Mouse (Mus musculus) brain, embryonic 14.5 days (tissue): Measurements from ENCODE around the gene Mbl2. TPM values are rescaled to one million over a fixed set of nuclear protein-coding genes. Genes with fewer than 3 reads are reported as not detected.
A peak's percentile ranks its signal among the peaks of the same experiment; 100 is the strongest.

Source experiments
- DNase-seq: peaks from one replicate; pipeline ENCODE4 v3.0.0-alpha.2; 2011; ENCODE audit warnings: low read depth
- CTCF ChIP-seq: fragments of 200-500 bp; IDR thresholded peaks from 2 replicates; pipeline ENCODE4 v1.5.1; 2012; ENCODE audit warnings: inconsistent platforms, mild to moderate bottlenecking, moderate library complexity, borderline replicate concordance; ENCODE audit not compliant: insufficient read depth, insufficient read length; ENCODE audit errors: extremely low read depth
- POLR2A ChIP-seq: fragments of 200-500 bp; IDR thresholded peaks from 2 replicates; pipeline ENCODE4 v1.6.1; 2012; ENCODE audit warnings: mild to moderate bottlenecking, inconsistent platforms, borderline replicate concordance; ENCODE audit not compliant: poor library complexity, insufficient read depth, insufficient read length, severe bottlenecking; ENCODE audit errors: extremely low read depth
- polyA plus RNA-seq: library from polyadenylated mRNA; depleted of rRNA; stranded (reverse); fragments of >200 nt; gene quantifications from 2 replicates; pipeline ENCODE4 v1.2.3, GENCODE M21; 2012; rRNA removed

The Mbl2 gene
- polyA plus RNA-seq, 1 experiment = not detected

DNA sequence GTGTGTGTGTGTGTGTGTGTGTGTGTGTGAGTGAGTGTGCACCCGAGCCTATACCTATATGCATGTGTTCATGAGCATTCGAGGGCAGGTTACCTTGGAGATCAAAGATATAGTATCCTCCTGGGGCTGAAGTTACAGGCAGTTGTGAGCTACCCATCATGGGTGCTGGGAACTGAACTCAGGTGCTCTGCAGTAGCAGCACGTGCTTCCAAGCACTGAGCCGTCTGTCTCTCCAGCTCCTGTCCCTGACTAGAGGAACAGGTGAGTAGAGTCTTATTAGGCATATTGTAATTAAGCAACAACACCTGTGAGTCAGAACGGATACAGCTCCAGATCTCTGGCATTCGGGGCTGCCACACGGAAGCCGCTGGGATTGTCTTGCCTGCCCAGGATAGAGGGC lies 1.7 kb downstream of the Mbl2 start:
- no peak for DNase-seq
- TF ChIP-seq POLR2A (no peak), CTCF (no peak)

GRCm38 (mm10) chr19:30247359-30247758 lies 14.6 kb downstream of the Mbl2 start:
- peak; percentile 35 for DNase-seq
- TF ChIP-seq CTCF (peak; percentile 48), POLR2A (no peak)

DNA sequence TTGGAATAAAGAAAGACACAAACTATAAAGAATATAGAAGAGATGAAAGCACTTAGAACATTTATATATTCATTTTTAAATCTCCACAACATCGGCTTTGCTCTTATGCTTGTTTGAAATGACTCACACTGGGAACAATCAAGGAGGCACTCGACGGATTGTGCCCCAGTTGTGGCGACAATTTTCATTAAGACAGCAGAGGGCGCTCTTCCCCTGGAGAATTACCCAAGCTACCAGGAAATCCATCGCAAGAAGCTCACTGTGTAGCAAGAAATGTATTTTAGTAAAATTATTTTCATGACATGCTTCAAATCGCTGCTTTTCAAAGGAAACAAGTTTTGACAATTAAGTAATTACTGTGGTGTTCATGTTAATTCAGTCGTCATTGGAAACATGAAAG lies 16.1 kb downstream of the Mbl2 start:
- TF ChIP-seq CTCF (peak; percentile 86), POLR2A (no peak)
- peak; percentile 84 for DNase-seq

GRCm38 (mm10) chr19:30252253-30252652 lies 19.5 kb downstream of the Mbl2 start:
- TF ChIP-seq POLR2A = no peak
- no peak for TF ChIP-seq CTCF
- no peak for DNase-seq

DNA sequence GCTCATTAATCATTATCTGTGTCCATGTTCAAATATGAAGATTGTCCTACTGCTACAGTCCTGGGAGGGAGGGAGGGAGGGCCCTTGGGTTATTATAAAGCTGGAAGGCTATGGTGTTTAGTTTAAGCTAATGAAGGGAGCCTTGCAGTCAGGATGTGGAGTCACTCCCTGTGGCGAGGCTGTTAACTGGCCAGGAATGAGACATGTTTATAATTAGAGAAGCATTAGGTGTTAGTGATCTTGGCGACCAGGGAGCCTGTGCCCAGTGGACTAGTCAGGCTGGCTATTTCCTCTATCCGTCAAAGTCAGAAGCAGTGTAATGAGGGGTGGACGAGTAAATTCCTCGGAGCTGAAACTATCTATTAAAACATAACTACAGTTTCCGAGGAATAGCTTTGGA lies 23.6 kb downstream of the Mbl2 start:
- TF ChIP-seq POLR2A (no peak), CTCF (no peak)
- DNase-seq = peak; percentile 23

GRCm38 (mm10) chr19:30281125-30281524 lies 48.4 kb downstream of the Mbl2 start:
- DNase-seq = peak; percentile 14
- TF ChIP-seq CTCF = no peak
- TF ChIP-seq POLR2A = no peak

- DNase-seq = peak; percentile 76
- TF ChIP-seq POLR2A (no peak), CTCF (no peak)
Observed at GRCm38 (mm10) chr19:30287899-30288490, 55.3 kb downstream of the Mbl2 start.

Other genes starting within 250 kb of the Mbl2 start
- not detected in 2 replicates for gene Trpd52l3, start 229.2 kb upstream of the Mbl2 start, polyA plus RNA-seq
- gene Uhrf2, start 202.4 kb upstream of the Mbl2 start, polyA plus RNA-seq = 128 and 165 TPM in 2 replicates
- gene Gldc, start 57.5 kb upstream of the Mbl2 start, polyA plus RNA-seq = 13.7 and 18.0 TPM in 2 replicates